In the genomic region with DNA sequence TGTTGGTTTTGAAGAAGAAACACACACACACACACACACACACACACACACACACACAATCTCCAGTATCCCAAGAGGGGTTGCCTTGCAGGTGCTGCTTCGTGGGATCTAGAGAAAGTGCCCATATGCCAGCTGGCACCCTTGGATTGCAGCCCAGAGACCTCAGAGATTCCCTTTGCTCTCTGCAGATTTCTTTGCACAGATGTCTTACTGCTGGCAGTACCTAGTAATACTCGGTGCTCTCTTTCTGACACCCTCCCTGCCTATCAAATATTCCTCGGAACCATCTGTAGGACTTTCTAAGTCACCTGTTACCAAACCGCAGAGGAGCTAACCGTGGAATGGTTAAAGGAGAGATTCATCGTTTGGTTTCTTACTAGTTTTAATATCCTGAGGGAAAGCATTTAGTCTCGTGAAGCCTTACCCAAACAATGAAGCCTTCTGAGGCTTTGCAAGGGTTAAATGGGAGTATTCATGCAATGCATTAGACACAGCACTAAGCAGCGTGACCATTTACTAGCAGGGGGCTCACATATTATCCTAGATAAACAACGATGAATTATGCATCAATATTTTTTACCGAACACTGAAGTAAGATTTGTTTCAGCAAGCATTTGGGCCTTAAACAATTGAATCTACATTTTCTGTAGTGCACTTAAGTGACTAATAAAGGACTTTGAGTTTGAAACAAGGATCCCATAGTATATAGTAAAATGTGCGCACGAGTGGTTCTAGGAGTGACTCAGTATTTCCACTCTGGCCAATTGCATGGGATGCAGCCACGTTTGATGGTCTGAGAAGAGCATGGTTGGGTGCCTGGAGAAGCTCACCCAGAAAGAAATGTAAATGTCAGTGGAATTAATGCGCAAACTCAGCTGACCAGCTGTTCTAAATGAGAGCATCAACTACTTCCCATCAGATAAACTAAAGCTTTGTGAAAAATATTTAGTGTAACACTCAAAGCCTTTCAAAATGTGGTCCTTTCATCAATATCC, we compare ENCODE assay signal across 23 mouse cellular contexts. TPM values are rescaled to one million over a fixed set of nuclear protein-coding genes. Genes with fewer than 3 reads are reported as not detected.
DNase-seq lines count a peak whose midpoint lies in the region; ATAC-seq and TF ChIP-seq lines count a peak whose summit lies in the region.
"Had no signal": no experiment of that assay in that cellular context is flagged by ENCODE, and none has a peak within 500 bp of the region (broad histone marks: within the 10 kb centered on the region; RNA-seq: fewer than 3 reads in every experiment).

No protein-coding gene starts in this region.

- ATAC-seq in forebrain, embryonic 15.5 days (replicated peaks) = peak; percentile 67
- ATAC-seq in forebrain, embryonic 12.5 days (ENCODE audit: low FRiP score) = no peak
- peak; percentile 27; the same call in 1 of the 2 replicates for ATAC-seq in forebrain, postnatal 0 days
- peak; percentile 70; the same call in 1 of the 2 replicates for ATAC-seq in midbrain, embryonic 12.5 days (ENCODE audit: low FRiP score, low read depth)
- no peak for ATAC-seq in frontal cortex, adult (ENCODE audit: low TSS enrichment)
- ATAC-seq in inflammation-experienced regulatory T-cells, adult 6 months = no peak
- ATAC-seq: liver, embryonic 12.5 days had no signal

- no peaks in the 10 kb centered on the region for H3K27me3 ChIP-seq in forebrain, embryonic 15.5 days
- H3K27me3 ChIP-seq in forebrain, embryonic 12.5 days = no peaks in the 10 kb centered on the region
- no peaks in the 10 kb centered on the region for H3K27me3 ChIP-seq in forebrain, postnatal 0 days (ENCODE audit: insufficient read depth, low read length)
- no peaks in the 10 kb centered on the region for H3K27me3 ChIP-seq in midbrain, embryonic 12.5 days
- H3K27me3 ChIP-seq: embryonic facial prominence, embryonic 12.5 days; liver, embryonic 12.5 days; lung, embryonic 15.5 days; megakaryocyte, embryonic 14.5 days had no signal

- H3K9me3 ChIP-seq in forebrain, embryonic 15.5 days = peaks cover 4% of the 10 kb centered on the region; the same call in 1 of the 2 replicates
- no peaks in the 10 kb centered on the region for H3K9me3 ChIP-seq in forebrain, embryonic 12.5 days
- no peaks in the 10 kb centered on the region for H3K9me3 ChIP-seq in forebrain, postnatal 0 days (ENCODE audit: low read length)
- H3K9me3 ChIP-seq in midbrain, embryonic 12.5 days = no peaks in the 10 kb centered on the region
- H3K9me3 ChIP-seq: embryonic facial prominence, embryonic 12.5 days; limb, embryonic 10.5 days; liver, embryonic 12.5 days; lung, embryonic 15.5 days had no signal

- no peak overlapping the region; the same call in 1 of the 2 replicates for H3K27ac ChIP-seq in forebrain, embryonic 15.5 days (replicated peaks)
- H3K27ac ChIP-seq in forebrain, embryonic 12.5 days = no peak overlapping the region
- no peak overlapping the region for H3K27ac ChIP-seq in forebrain, postnatal 0 days (ENCODE audit: low read depth, low read length)
- no peak overlapping the region for H3K27ac ChIP-seq in midbrain, embryonic 12.5 days (replicated peaks)
- H3K27ac ChIP-seq: embryonic facial prominence, embryonic 12.5 days; limb, embryonic 10.5 days; liver, embryonic 12.5 days; lung, embryonic 15.5 days had no signal

- H3K4me2 ChIP-seq in forebrain, embryonic 15.5 days (replicated peaks) = no peak overlapping the region
- no peak overlapping the region for H3K4me2 ChIP-seq in forebrain, embryonic 12.5 days
- H3K4me2 ChIP-seq in forebrain, postnatal 0 days (ENCODE audit: low read depth) = no peak overlapping the region
- H3K4me2 ChIP-seq in midbrain, embryonic 12.5 days (replicated peaks) = no peak overlapping the region
- H3K4me2 ChIP-seq: embryonic facial prominence, embryonic 12.5 days; heart, embryonic 11.5 days; liver, embryonic 12.5 days; lung, embryonic 15.5 days had no signal

- H3K36me3 ChIP-seq in forebrain, embryonic 15.5 days = no peaks in the 10 kb centered on the region
- no peaks in the 10 kb centered on the region for H3K36me3 ChIP-seq in forebrain, embryonic 12.5 days (replicated peaks)
- H3K36me3 ChIP-seq in forebrain, postnatal 0 days (ENCODE audit: insufficient read depth) = no peaks in the 10 kb centered on the region
- H3K36me3 ChIP-seq in midbrain, embryonic 12.5 days = no peaks in the 10 kb centered on the region
- H3K36me3 ChIP-seq: embryonic facial prominence, embryonic 12.5 days; limb, embryonic 10.5 days; liver, embryonic 12.5 days; lung, embryonic 15.5 days had no signal

- peak; percentile 40 for DNase-seq in NIH3T3 (ENCODE audit: low read depth)
- peak; percentile 32 for DNase-seq in forebrain, postnatal 0 days
- no peak for DNase-seq in lung, postnatal 25 days (ENCODE audit: low spot score)
- DNase-seq: adrenal gland, adult 8-10 months; cerebellum, adult 9-11 months; gastrocnemius, postnatal 14 days; heart, postnatal 36 days; kidney, adult 18-20 months; kidney, postnatal 36 days; layer of hippocampus, postnatal 36 days; retina, postnatal 1 day; thymus, postnatal 25 days had no signal

- whole genome bisulfite sequencing in forebrain, embryonic 15.5 days = 49% methylated on average over 14 of the region's 14 CpGs
- 73% methylated on average over 14 of the region's 14 CpGs for WGBS in forebrain, embryonic 12.5 days
- WGBS in forebrain, postnatal 0 days = 52% methylated on average over 14 of the region's 14 CpGs
- 64% methylated on average over 14 of the region's 14 CpGs for WGBS in midbrain, embryonic 12.5 days

- no peak overlapping the region for H3K4me3 ChIP-seq in forebrain, embryonic 15.5 days
- no peak overlapping the region for H3K4me3 ChIP-seq in forebrain, embryonic 12.5 days (replicated peaks)
- no peak overlapping the region for H3K4me3 ChIP-seq in forebrain, postnatal 0 days (ENCODE audit: low read depth, low read length)
- H3K4me3 ChIP-seq in midbrain, embryonic 12.5 days = no peak overlapping the region
- H3K4me3 ChIP-seq: embryonic facial prominence, embryonic 12.5 days; limb, embryonic 10.5 days; liver, embryonic 12.5 days; lung, embryonic 15.5 days; megakaryocyte, embryonic 14.5 days had no signal

- H3K4me1 ChIP-seq in forebrain, embryonic 15.5 days = peaks cover 21% of the 10 kb centered on the region
- H3K4me1 ChIP-seq in forebrain, embryonic 12.5 days = peaks cover 11% of the 10 kb centered on the region
- H3K4me1 ChIP-seq in forebrain, postnatal 0 days (ENCODE audit: insufficient read depth) = no peaks in the 10 kb centered on the region
- peaks cover 15% of the 10 kb centered on the region; the same call in 1 of the 2 replicates for H3K4me1 ChIP-seq in midbrain, embryonic 12.5 days
- H3K4me1 ChIP-seq: liver, embryonic 12.5 days; lung, embryonic 15.5 days; megakaryocyte, embryonic 14.5 days had no signal

- TF ChIP-seq CTCF in forebrain, postnatal 0 days (IDR thresholded peaks at IDR 0.05; ENCODE audit: low read depth) = no peak

- H3K9ac ChIP-seq in forebrain, embryonic 15.5 days (replicated peaks) = no peak overlapping the region
- H3K9ac ChIP-seq in forebrain, embryonic 12.5 days = no peak overlapping the region
- H3K9ac ChIP-seq in forebrain, postnatal 0 days = no peak overlapping the region
- no peak overlapping the region for H3K9ac ChIP-seq in midbrain, embryonic 12.5 days (replicated peaks)
- H3K9ac ChIP-seq: embryonic facial prominence, embryonic 12.5 days; liver, embryonic 12.5 days; lung, embryonic 15.5 days had no signal

RNA-seq across cellular contexts. Expression of gene Tm2d1, which starts 44.2 kb away (rescaled TPM):
- polyA plus RNA-seq in forebrain, embryonic 15.5 days (2015; fragmentation: Nextera tagmentation; extraction: Ambion mirVana) = 105 and 114 TPM in 2 replicates
- 88.8 and 92.2 TPM in 2 replicates for polyA plus RNA-seq in forebrain, embryonic 12.5 days (2016; fragmentation: Nextera tagmentation; extraction: Ambion mirVana)
- 67.9 and 69.9 TPM in 2 replicates for total RNA-seq in forebrain, postnatal 0 days (2014; rRNA removed)
- polyA plus RNA-seq in forebrain, postnatal 0 days (2015; fragmentation: Nextera tagmentation; extraction: Ambion mirVana) = 149 and 163 TPM in 2 replicates
- 98.5 and 109 TPM in 2 replicates for polyA plus RNA-seq in midbrain, embryonic 12.5 days (2016; fragmentation: Nextera tagmentation; extraction: Ambion mirVana)
- polyA plus RNA-seq in inflammation-experienced regulatory T-cells, adult 6 months (2017; shearing (Covaris generic)) = 10 to 100 TPM; 34.9 to 49.3 (median 43.3) TPM

RNA-seq across cellular contexts. Expression of gene Patj, which starts 56.7 kb away (rescaled TPM):
- 6.9 and 7.1 TPM in 2 replicates for polyA plus RNA-seq in forebrain, embryonic 15.5 days (2015; fragmentation: Nextera tagmentation; extraction: Ambion mirVana)
- 10.7 and 12.9 TPM in 2 replicates for polyA plus RNA-seq in forebrain, embryonic 12.5 days (2016; fragmentation: Nextera tagmentation; extraction: Ambion mirVana)
- 9.3 and 12.0 TPM in 2 replicates for total RNA-seq in forebrain, postnatal 0 days (2014; rRNA removed)
- polyA plus RNA-seq in forebrain, postnatal 0 days (2015; fragmentation: Nextera tagmentation; extraction: Ambion mirVana) = 2.8 and 4.2 TPM in 2 replicates
- polyA plus RNA-seq in midbrain, embryonic 12.5 days (2016; fragmentation: Nextera tagmentation; extraction: Ambion mirVana) = 8.0 and 8.5 TPM in 2 replicates
- 10 to 100 TPM in 2 of 3 experiments, 1 to 10 TPM in 1; 7.2 to 26.4 (median 22.9) TPM for polyA plus RNA-seq in inflammation-experienced regulatory T-cells, adult 6 months (2017; shearing (Covaris generic))

Comparison
In these comparisons a context has a peak if more than half of its experiments do, and no peak if none do; other contexts are left out.
1. ATAC-seq: peak in forebrain, embryonic 15.5 days (single experiment), forebrain, postnatal 0 days (single experiment) and midbrain, embryonic 12.5 days (single experiment); none in forebrain, embryonic 12.5 days (single experiment), frontal cortex, adult (single experiment) and inflammation-experienced regulatory T-cells, adult 6 months (single experiment).